Mouse (Mus musculus) liver, embryonic 14.5 days (tissue): Measurements from ENCODE around the gene Papss1.

ENCODE experiments used
- CTCF ChIP-seq: IDR thresholded peaks from 2 replicates; pipeline ENCODE4 v1.5.1; 2016; ENCODE audit warnings: antibody characterized with exemption, low read depth, control low read depth
- EP300 ChIP-seq: IDR thresholded peaks from 2 replicates; pipeline ENCODE4 v1.6.1; 2016; ENCODE audit warnings: antibody characterized with exemption, low read depth

DNA sequence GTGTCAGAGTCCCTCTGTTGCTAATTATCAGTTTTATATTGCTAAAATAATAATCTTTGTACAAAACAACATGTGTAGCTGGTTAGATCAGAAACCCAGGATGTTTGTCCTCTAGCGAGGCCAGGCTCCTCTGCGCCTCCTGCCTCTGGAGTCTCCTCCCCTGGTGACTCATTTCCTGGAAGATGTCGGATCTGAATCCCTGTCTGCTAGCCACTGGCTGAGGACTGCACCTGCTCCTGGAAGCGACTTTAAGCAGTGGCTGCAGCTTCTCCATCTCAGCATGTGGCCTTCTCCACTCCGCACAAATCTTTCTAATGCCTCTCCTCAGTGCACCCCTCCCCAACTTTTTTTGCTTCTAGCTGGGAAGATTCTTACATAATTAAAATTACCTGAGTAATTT, 71.6 kb downstream of the Papss1 start:
- TF ChIP-seq CTCF (no peak), EP300 (no peak)
